Mouse (Mus musculus) forebrain, embryonic 14.5 days (tissue): ENCODE measurements around the gene Crocc. TPM values are rescaled to one million over a fixed set of nuclear protein-coding genes. Genes with fewer than 3 reads are reported as not detected.
A peak's percentile ranks its signal among the peaks of the same experiment; 100 is the strongest.

Experiments
- ATAC-seq: fragments of 200-750 bp; cut with Nextera tagmentation; 2 replicates; pipeline ENCODE4 v1.8.0; 2017; ENCODE audit warnings: mild to moderate bottlenecking, moderate library complexity
- DNase-seq: peaks from one replicate; pipeline ENCODE4 v3.0.0-alpha.2; 2015; ENCODE audit warnings: low spot score
- H3K27ac ChIP-seq: fragments of 300-500 bp; sonication (generic); 2 replicates; pipeline ENCODE4 v1.5.1; 2014; ENCODE audit warnings: low read depth, mild to moderate bottlenecking, control low read depth, low read length, moderate library complexity
- H3K27me3 ChIP-seq: fragments of 300-500 bp; sonication (generic); replicated peaks from 2 replicates; pipeline ENCODE4 v1.6.1; 2014; ENCODE audit warnings: low read length, control low read depth, mixed read lengths; ENCODE audit not compliant: control insufficient read depth, insufficient read depth
- H3K36me3 ChIP-seq: fragments of 300-500 bp; sonication (generic); 2 replicates; pipeline ENCODE4 v1.6.1; 2014; ENCODE audit warnings: low read length, control low read depth; ENCODE audit not compliant: control insufficient read depth, insufficient read depth
- H3K4me1 ChIP-seq: fragments of 300-500 bp; sonication (generic); 2 replicates; pipeline ENCODE4 v1.6.1; 2014; ENCODE audit warnings: antibody characterized with exemption, low read length, control low read depth; ENCODE audit not compliant: control insufficient read depth, insufficient read depth
- H3K4me2 ChIP-seq: fragments of 300-500 bp; sonication (generic); 2 replicates; pipeline ENCODE4 v1.6.1; 2014; ENCODE audit warnings: mild to moderate bottlenecking, control low read depth, low read length
- H3K4me3 ChIP-seq: fragments of 300-500 bp; sonication (generic); 2 replicates; pipeline ENCODE4 v1.5.1; 2014; ENCODE audit warnings: low read depth, low read length, control low read depth
- H3K9ac ChIP-seq: fragments of 300-500 bp; sonication (generic); 2 replicates; pipeline ENCODE4 v1.6.1; 2014; ENCODE audit warnings: mild to moderate bottlenecking, low read length, control low read depth, moderate library complexity
- H3K9me3 ChIP-seq: fragments of 300-500 bp; sonication (generic); replicated peaks from 2 replicates; pipeline ENCODE4 v1.6.1; 2016; ENCODE audit warnings: low read length, control low read depth, mixed read lengths; ENCODE audit not compliant: control insufficient read depth
- WGBS: fragments of 180-500 bp; shearing (Covaris S2); extraction: QIAGEN DNeasy Blood & Tissue Kit; methylation state at CpG from one replicate; pipeline ENCODE4 v1.1.7; 2014; 5-methylcytosine and 5-hydroxymethylcytosine counted together
- polyA plus RNA-seq: library from polyadenylated mRNA; unstranded; fragments of >200 nt; fragmentation: Nextera tagmentation; extraction: Ambion mirVana; gene quantifications from 2 replicates; pipeline ENCODE4 v1.2.1, GENCODE M21; 2014

The Crocc gene
- 6.6 and 7.8 TPM in 2 replicates for polyA plus RNA-seq

DNA sequence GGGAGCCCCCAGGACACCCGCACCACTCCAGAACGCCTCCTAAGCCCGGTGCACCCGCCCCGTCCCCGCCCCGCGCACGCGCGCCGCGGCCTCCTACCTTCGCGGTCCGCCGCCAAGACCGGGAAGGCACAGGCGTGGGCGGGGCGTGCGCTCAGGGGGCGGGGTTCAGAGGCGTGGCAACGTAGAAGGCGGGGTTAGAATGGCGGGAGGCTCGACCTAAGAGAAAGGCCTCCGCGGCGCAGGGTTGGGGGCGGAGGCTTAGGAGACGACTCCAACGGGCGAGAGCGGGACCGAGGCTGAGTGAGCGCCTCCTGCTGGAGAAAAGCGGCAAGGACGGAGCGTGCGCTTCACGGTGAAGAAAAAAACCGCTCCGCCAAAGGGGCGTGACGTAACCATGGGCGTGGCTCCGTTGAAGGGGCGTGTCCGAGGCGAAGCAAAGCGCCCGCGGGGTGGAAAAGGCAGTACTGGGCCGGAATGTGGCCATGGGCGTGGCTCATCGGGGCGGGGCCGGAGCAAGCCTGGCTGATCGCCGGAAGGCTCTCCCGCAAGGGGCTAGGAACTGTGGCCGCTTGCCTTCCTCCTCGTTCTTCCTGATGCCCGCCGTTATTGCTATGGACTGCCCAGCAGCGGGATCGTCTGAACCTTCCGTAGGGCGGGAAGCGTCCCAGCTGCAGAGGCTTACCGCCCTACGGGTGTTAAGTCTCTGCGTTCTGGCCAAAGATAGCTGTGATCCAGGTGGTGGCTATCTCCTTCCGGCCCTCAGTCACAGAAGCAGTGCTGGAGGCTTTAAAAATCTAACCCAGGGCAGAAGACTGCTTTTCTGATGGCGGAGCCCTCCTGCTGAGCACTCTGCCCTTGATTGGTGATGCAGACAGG is at the start of gene Crocc:
TSS of gene Crocc (minus strand) at position 125 of the 876 bp plus-strand sequence.
- peak within 1 kb of the TSS; percentile 79 for H3K9ac ChIP-seq
- peak within 1 kb of the TSS; percentile 81 for H3K4me2 ChIP-seq
- peaks cover 3% of the 10 kb centered on the region for H3K36me3 ChIP-seq
- no peaks in the 10 kb centered on the region for H3K27me3 ChIP-seq
- peak within 1 kb of the TSS; percentile 54 for H3K4me3 ChIP-seq
- peak; percentile 94 for ATAC-seq
- peak within 1 kb of the TSS; percentile 90 for H3K27ac ChIP-seq
- peak; percentile 99 for DNase-seq
- peaks cover 5% of the 10 kb centered on the region for H3K4me1 ChIP-seq
- WGBS = under 1% methylated on average over 77 of the region's 77 CpGs
- no peaks in the 10 kb centered on the region for H3K9me3 ChIP-seq

GRCm38 (mm10) chr4:141108196-141108732 is 47.9 kb upstream of the Crocc start:
- H3K36me3 ChIP-seq = peaks cover 26% of the 10 kb centered on the region
- no peak overlapping the region for H3K27ac ChIP-seq
- H3K4me2 ChIP-seq = no peak overlapping the region
- no peaks in the 10 kb centered on the region for H3K27me3 ChIP-seq
- WGBS = 50% methylated on average over 10 of the region's 10 CpGs
- no peaks in the 10 kb centered on the region for H3K4me1 ChIP-seq
- H3K4me3 ChIP-seq = no peak overlapping the region
- no peak for DNase-seq
- H3K9ac ChIP-seq = no peak overlapping the region
- no peak for ATAC-seq
- no peaks in the 10 kb centered on the region for H3K9me3 ChIP-seq

DNA sequence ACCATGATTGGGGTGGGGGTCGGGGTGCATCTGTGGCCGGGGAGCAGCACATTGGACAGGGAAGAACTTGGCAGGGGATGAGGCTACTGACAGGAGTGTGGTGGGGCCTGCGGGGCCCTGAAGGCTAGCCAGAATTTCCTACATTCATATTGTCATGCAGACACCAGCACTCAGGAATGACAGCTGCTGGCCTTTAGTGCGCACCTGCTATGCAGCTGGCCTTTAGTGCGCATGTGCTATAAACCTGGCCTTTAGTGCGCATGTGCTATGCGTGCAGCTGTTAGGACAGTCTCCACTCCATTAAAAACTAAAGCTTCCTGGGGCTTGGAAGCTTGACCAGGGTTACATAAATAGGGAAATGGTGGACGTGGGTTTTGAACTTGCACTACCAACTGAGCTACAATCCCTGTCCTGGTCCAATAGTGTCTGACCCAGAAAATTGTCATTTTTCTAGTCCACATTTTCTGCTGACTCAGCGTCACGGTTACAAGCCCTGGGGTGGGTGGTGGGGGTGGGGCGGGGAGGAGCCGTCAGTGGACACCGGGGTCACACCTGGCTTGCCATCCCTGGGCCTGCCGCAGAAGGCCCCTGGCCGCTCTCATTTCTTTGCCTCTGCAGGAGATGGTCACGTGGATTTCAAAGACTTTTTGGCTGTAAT is 46.3 kb upstream of the Crocc start:
- Histone ChIP-seq H3K27ac (no peak overlapping the region), H3K4me3 (no peak overlapping the region), H3K9me3 (no peaks in the 10 kb centered on the region), H3K9ac (no peak overlapping the region), H3K36me3 (peaks cover 15% of the 10 kb centered on the region), H3K27me3 (no peaks in the 10 kb centered on the region), H3K4me2 (no peak overlapping the region), H3K4me1 (no peaks in the 10 kb centered on the region)
- DNase-seq (no peak), ATAC-seq (no peak)
- 83% methylated on average over 16 of the region's 16 CpGs for WGBS

DNA sequence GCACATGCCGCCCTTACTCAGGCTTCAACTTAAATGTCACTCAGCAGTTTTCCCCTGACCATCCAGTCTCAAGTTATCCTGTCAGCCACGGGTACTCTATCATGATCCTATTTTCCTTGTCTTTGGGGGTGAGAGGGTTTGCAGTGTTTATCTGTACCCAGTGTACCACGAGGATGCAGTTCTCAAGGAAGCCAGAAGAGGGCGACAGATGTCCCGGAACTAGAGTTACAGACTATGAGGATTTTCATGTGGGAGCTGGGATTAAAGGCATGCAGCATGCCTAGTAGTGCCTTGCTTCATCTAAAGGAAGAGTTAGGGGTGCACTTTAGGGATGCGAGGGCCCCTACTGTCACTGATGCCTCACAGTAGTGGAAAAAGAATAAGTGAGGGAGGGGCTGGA is 41.5 kb upstream of the Crocc start:
- DNase-seq (peak; percentile 10), ATAC-seq (no peak)
- Histone ChIP-seq H3K27me3 (no peaks in the 10 kb centered on the region), H3K4me3 (no peak overlapping the region), H3K36me3 (no peaks in the 10 kb centered on the region), H3K9ac (no peak overlapping the region), H3K27ac (no peak overlapping the region), H3K9me3 (no peaks in the 10 kb centered on the region), H3K4me2 (no peak overlapping the region), H3K4me1 (no peaks in the 10 kb centered on the region)
- WGBS = 73% methylated on average over 6 of the region's 6 CpGs

DNA sequence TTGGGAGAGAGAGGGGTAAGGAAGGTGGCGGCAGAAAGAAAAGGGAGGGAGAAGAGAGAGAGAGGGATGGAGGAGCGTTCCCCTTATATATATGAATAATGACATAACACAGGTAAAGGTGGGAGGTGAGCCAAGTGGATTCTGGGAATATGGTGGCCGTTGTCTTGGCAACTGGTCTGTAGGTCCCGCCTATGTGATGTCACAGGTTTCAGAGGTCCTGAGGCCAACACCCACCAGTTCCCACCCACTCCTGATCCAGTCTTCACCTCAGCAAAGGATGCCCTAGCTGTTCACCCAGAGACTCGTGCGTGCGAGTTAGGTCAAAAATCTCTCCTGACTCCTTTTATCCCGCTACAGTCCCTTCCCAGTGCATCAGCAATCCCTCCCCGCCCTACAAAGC is 40.9 kb upstream of the Crocc start:
- no peaks in the 10 kb centered on the region for H3K27me3 ChIP-seq
- ATAC-seq = no peak
- no peaks in the 10 kb centered on the region for H3K9me3 ChIP-seq
- H3K36me3 ChIP-seq = no peaks in the 10 kb centered on the region
- H3K9ac ChIP-seq = no peak overlapping the region
- no peak for DNase-seq
- WGBS = 90% methylated on average over 9 of the region's 9 CpGs
- H3K4me1 ChIP-seq = no peaks in the 10 kb centered on the region
- H3K27ac ChIP-seq = no peak overlapping the region
- H3K4me2 ChIP-seq = no peak overlapping the region
- H3K4me3 ChIP-seq = no peak overlapping the region

- no peak overlapping the region for H3K4me2 ChIP-seq
- no peak overlapping the region for H3K27ac ChIP-seq
- no peaks in the 10 kb centered on the region for H3K9me3 ChIP-seq
- no peaks in the 10 kb centered on the region for H3K36me3 ChIP-seq
- no peak for ATAC-seq
- WGBS = 78% methylated on average over 5 of the region's 5 CpGs
- no peak overlapping the region for H3K4me3 ChIP-seq
- H3K4me1 ChIP-seq = no peaks in the 10 kb centered on the region
- no peak for DNase-seq
- no peak overlapping the region for H3K9ac ChIP-seq
- H3K27me3 ChIP-seq = no peaks in the 10 kb centered on the region
These were observed 39.6 kb upstream of the Crocc start for GRCm38 (mm10) chr4:141099956-141100355.

GRCm38 (mm10) chr4:141098935-141099334 is 38.6 kb upstream of the Crocc start:
- no peaks in the 10 kb centered on the region for H3K36me3 ChIP-seq
- ATAC-seq (no peak), DNase-seq (no peak)
- no peaks in the 10 kb centered on the region for H3K9me3 ChIP-seq
- H3K27me3 ChIP-seq = no peaks in the 10 kb centered on the region
- H3K9ac ChIP-seq = no peak overlapping the region
- no peaks in the 10 kb centered on the region for H3K4me1 ChIP-seq
- no peak overlapping the region for H3K4me3 ChIP-seq
- no peak overlapping the region for H3K27ac ChIP-seq
- H3K4me2 ChIP-seq = no peak overlapping the region
- 86% methylated on average over 4 of the region's 4 CpGs for WGBS

- Histone ChIP-seq H3K9me3 (no peaks in the 10 kb centered on the region), H3K4me2 (no peak overlapping the region), H3K4me1 (no peaks in the 10 kb centered on the region), H3K9ac (no peak overlapping the region), H3K27me3 (no peaks in the 10 kb centered on the region), H3K36me3 (no peaks in the 10 kb centered on the region), H3K27ac (no peak overlapping the region), H3K4me3 (no peak overlapping the region)
- no peak for ATAC-seq
- no peak for DNase-seq
- WGBS = 4% methylated on average over 9 of the region's 9 CpGs
These were observed 36.4 kb upstream of the Crocc start for GRCm38 (mm10) chr4:141096710-141097109.

GRCm38 (mm10) chr4:141095016-141095415 is 34.7 kb upstream of the Crocc start:
- no peaks in the 10 kb centered on the region for H3K27me3 ChIP-seq
- H3K9me3 ChIP-seq = no peaks in the 10 kb centered on the region
- no peaks in the 10 kb centered on the region for H3K4me1 ChIP-seq
- no peak overlapping the region for H3K27ac ChIP-seq
- no peaks in the 10 kb centered on the region for H3K36me3 ChIP-seq
- WGBS = 78% methylated on average over 10 of the region's 10 CpGs
- no peak overlapping the region for H3K4me2 ChIP-seq
- no peak for DNase-seq
- H3K9ac ChIP-seq = no peak overlapping the region
- ATAC-seq = no peak
- no peak overlapping the region for H3K4me3 ChIP-seq
